Mouse (Mus musculus) midbrain, embryonic 14.5 days (tissue): ENCODE data around the gene Tuba1a. TPM values are rescaled to one million over a fixed set of nuclear protein-coding genes. Genes with fewer than 3 reads are reported as not detected.

Source experiments
- ATAC-seq: fragments of 200-750 bp; cut with Nextera tagmentation; 2 replicates; pipeline ENCODE4 v1.8.0; 2017; ENCODE audit warnings: moderate number of reproducible peaks, moderate library complexity; ENCODE audit not compliant: low FRiP score, low TSS enrichment
- DNase-seq: peaks from one replicate; pipeline ENCODE4 v3.0.0-alpha.2; 2015
- H3K27ac ChIP-seq: fragments of 300-500 bp; sonication (generic); replicated peaks from 2 replicates; pipeline ENCODE4 v1.5.1; 2014; ENCODE audit warnings: mild to moderate bottlenecking, low read depth, low read length, moderate library complexity
- H3K27me3 ChIP-seq: fragments of 300-500 bp; sonication (generic); 2 replicates; pipeline ENCODE4 v1.6.1; 2014; ENCODE audit warnings: low read length, control low read depth, mixed read lengths; ENCODE audit not compliant: control insufficient read depth, insufficient read depth
- H3K36me3 ChIP-seq: fragments of 300-500 bp; sonication (generic); 2 replicates; pipeline ENCODE4 v1.6.1; 2014; ENCODE audit warnings: low read length, control low read depth; ENCODE audit not compliant: control insufficient read depth, insufficient read depth
- H3K4me1 ChIP-seq: fragments of 300-500 bp; sonication (generic); 2 replicates; pipeline ENCODE4 v1.6.1; 2014; ENCODE audit warnings: mild to moderate bottlenecking, antibody characterized with exemption, low read length, control low read depth; ENCODE audit not compliant: control insufficient read depth, insufficient read depth
- H3K4me2 ChIP-seq: fragments of 300-500 bp; sonication (generic); 2 replicates; pipeline ENCODE4 v1.6.1; 2014; ENCODE audit warnings: mild to moderate bottlenecking, low read length, moderate library complexity
- H3K4me3 ChIP-seq: fragments of 300-500 bp; sonication (generic); replicated peaks from 2 replicates; pipeline ENCODE4 v1.5.1; 2014; ENCODE audit warnings: low read depth, low read length
- H3K9ac ChIP-seq: fragments of 300-500 bp; sonication (generic); replicated peaks from 2 replicates; pipeline ENCODE4 v1.6.1; 2014; ENCODE audit warnings: mild to moderate bottlenecking, low read length, moderate library complexity
- H3K9me3 ChIP-seq: fragments of 300-500 bp; sonication (generic); 2 replicates; pipeline ENCODE4 v1.6.1; 2016; ENCODE audit warnings: low read length, control low read depth, mixed read lengths; ENCODE audit not compliant: control insufficient read depth
- WGBS: fragments of 180-500 bp; shearing (Covaris S2); extraction: QIAGEN DNeasy Blood & Tissue Kit; methylation state at CpG from one replicate; pipeline ENCODE4 v1.1.7; 2014; 5-methylcytosine and 5-hydroxymethylcytosine counted together
- polyA plus RNA-seq: library from polyadenylated mRNA; unstranded; fragments of >200 nt; fragmentation: Nextera tagmentation; extraction: Ambion mirVana; gene quantifications from 2 replicates; pipeline ENCODE4 v1.2.1, GENCODE M21; 2014

The Tuba1a gene
- polyA plus RNA-seq, 1 experiment from 2014 or later = 17,220 TPM

DNA sequence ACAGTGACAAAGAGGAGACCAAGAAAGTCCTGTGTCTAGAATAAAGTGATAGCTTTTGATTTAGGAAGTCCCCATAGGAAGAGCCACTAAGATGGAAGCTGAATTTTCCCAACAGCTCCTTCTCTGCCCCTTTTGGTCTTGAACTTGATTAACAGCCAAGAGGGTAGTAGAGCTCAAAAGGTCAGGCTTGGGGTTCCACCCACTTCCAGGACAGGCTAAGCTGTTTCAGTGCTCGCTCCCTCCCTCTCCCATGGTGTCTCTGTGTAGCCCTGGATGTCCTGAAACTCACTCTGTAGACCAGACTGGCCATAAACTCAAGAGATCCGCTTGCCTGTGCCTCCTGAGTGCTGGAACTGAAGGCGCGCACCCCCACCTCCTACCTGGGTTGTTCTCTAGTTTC, 37.5 kb downstream of the Tuba1a start:
- no peak for DNase-seq
- Histone ChIP-seq H3K4me1 (peaks cover 20% of the 10 kb centered on the region), H3K4me2 (peak overlapping the region; percentile 78), H3K4me3 (peak overlapping the region; percentile 91), H3K27me3 (no peaks in the 10 kb centered on the region), H3K27ac (no peak overlapping the region), H3K36me3 (peaks cover 30% of the 10 kb centered on the region), H3K9me3 (no peaks in the 10 kb centered on the region), H3K9ac (peak overlapping the region; percentile 84; the same call in 1 of the 2 replicates)
- no peak for ATAC-seq
- whole genome bisulfite sequencing = 91% methylated on average over 4 of the region's 4 CpGs

GRCm38 (mm10) chr15:98914903-98915302, 38.6 kb downstream of the Tuba1a start:
- H3K27ac ChIP-seq = no peak overlapping the region
- ATAC-seq (no peak), DNase-seq (no peak)
- H3K4me3 ChIP-seq = no peak overlapping the region
- H3K9me3 ChIP-seq = no peaks in the 10 kb centered on the region
- H3K4me2 ChIP-seq = no peak overlapping the region
- H3K27me3 ChIP-seq = no peaks in the 10 kb centered on the region
- H3K4me1 ChIP-seq = peaks cover 20% of the 10 kb centered on the region
- no peak overlapping the region for H3K9ac ChIP-seq
- 94% methylated on average over 6 of the region's 6 CpGs for WGBS
- peaks cover 40% of the 10 kb centered on the region for H3K36me3 ChIP-seq

DNA sequence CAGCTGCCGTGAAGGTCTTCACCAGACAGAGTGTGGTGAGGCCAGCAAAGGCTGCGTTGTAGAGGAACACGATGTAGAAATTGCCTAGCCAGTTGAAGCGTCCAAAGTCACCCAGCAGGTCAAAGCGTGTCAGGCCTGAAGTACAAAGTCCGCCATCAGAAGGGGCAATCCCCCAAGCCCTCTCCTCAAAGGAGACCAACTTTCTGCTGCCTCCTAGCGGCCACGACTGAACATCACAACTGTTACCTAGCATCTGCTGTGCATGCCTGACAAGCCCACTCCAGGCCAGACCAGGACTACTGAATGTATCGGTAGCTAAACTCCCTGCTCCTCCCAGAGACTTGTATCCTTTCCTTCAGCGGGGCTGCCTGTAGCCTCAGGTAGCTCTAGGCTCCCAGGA, 48.8 kb downstream of the Tuba1a start:
- H3K4me2 ChIP-seq = no peak overlapping the region
- H3K4me1 ChIP-seq = no peaks in the 10 kb centered on the region
- peaks cover 69% of the 10 kb centered on the region for H3K36me3 ChIP-seq
- no peak overlapping the region for H3K9ac ChIP-seq
- DNase-seq = peak; percentile 79
- no peaks in the 10 kb centered on the region for H3K27me3 ChIP-seq
- no peaks in the 10 kb centered on the region for H3K9me3 ChIP-seq
- ATAC-seq = no peak
- H3K4me3 ChIP-seq = no peak overlapping the region
- no peak overlapping the region for H3K27ac ChIP-seq
- WGBS = 29% methylated on average over 10 of the region's 10 CpGs

- Histone ChIP-seq H3K4me3 (no peak overlapping the region), H3K36me3 (peaks cover 48% of the 10 kb centered on the region), H3K27me3 (peaks cover 19% of the 10 kb centered on the region), H3K4me1 (peaks cover 5% of the 10 kb centered on the region; the same call in 1 of the 2 replicates), H3K4me2 (no peak overlapping the region), H3K9me3 (no peaks in the 10 kb centered on the region), H3K27ac (no peak overlapping the region), H3K9ac (no peak overlapping the region)
- 88% methylated on average over 2 of the region's 2 CpGs for WGBS
- no peak for DNase-seq
- no peak for ATAC-seq
Observed at GRCm38 (mm10) chr15:98902600-98902999, 50.9 kb downstream of the Tuba1a start.

GRCm38 (mm10) chr15:98901530-98901929, 52.0 kb downstream of the Tuba1a start:
- H3K9ac ChIP-seq = no peak overlapping the region
- H3K9me3 ChIP-seq = no peaks in the 10 kb centered on the region
- no peak overlapping the region for H3K4me3 ChIP-seq
- no peak for DNase-seq
- WGBS = 73% methylated on average over 1 of the region's 1 CpGs
- H3K27ac ChIP-seq = no peak overlapping the region
- peaks cover 5% of the 10 kb centered on the region; the same call in 1 of the 2 replicates for H3K4me1 ChIP-seq
- H3K27me3 ChIP-seq = peaks cover 30% of the 10 kb centered on the region
- H3K4me2 ChIP-seq = no peak overlapping the region
- H3K36me3 ChIP-seq = peaks cover 38% of the 10 kb centered on the region
- ATAC-seq = no peak

Other genes with a start within 250 kb of the Tuba1a start
- gene Ccdc65, start 245.5 kb downstream of the Tuba1a start, polyA plus RNA-seq = 5.7 and 6.3 TPM in 2 replicates
- 1.7 and 3.8 TPM in 2 replicates for gene Fkbp11, start 225.5 kb downstream of the Tuba1a start, polyA plus RNA-seq
- 57.5 and 63.3 TPM in 2 replicates for gene Arf3, start 190.5 kb downstream of the Tuba1a start, polyA plus RNA-seq
- not detected in 2 replicates for gene Wnt10b, start 175.6 kb downstream of the Tuba1a start, polyA plus RNA-seq
- gene Wnt1, start 163.8 kb downstream of the Tuba1a start, polyA plus RNA-seq = 1.3 and 4.1 TPM in 2 replicates
- 0.57 and 0.66 TPM in 2 replicates for gene Ddn, start 144.2 kb downstream of the Tuba1a start, polyA plus RNA-seq
- 56.5 and 72.8 TPM in 2 replicates for gene Prkag1, start 122.2 kb downstream of the Tuba1a start, polyA plus RNA-seq
- 13.6 and 16.0 TPM in 2 replicates for gene Kmt2d, start 82.5 kb downstream of the Tuba1a start, polyA plus RNA-seq
- gene Rhebl1, start 59.2 kb downstream of the Tuba1a start, polyA plus RNA-seq = 23.7 and 31.9 TPM in 2 replicates
- gene Dhh, start 55.2 kb downstream of the Tuba1a start, polyA plus RNA-seq = 0.36 and 0.57 TPM in 2 replicates
- 11.2 and 19.4 TPM in 2 replicates for gene Lmbr1l, start 35.5 kb downstream of the Tuba1a start, polyA plus RNA-seq
- gene Tuba1b, start 19.1 kb downstream of the Tuba1a start, polyA plus RNA-seq = 1,095 and 1,120 TPM in 2 replicates
- gene Gm49450, start 152 bp downstream of the Tuba1a start, polyA plus RNA-seq = not detected in 2 replicates
- gene Tuba1c, start 76.2 kb upstream of the Tuba1a start, polyA plus RNA-seq = 13.5 and 24.8 TPM in 2 replicates
- 11.7 and 15.5 TPM in 2 replicates for gene Prph, start 101.5 kb upstream of the Tuba1a start, polyA plus RNA-seq
- 3.9 and 4.9 TPM in 2 replicates for gene Troap, start 120.9 kb upstream of the Tuba1a start, polyA plus RNA-seq
- gene C1ql4, start 134.1 kb upstream of the Tuba1a start, polyA plus RNA-seq = 13.2 and 13.7 TPM in 2 replicates
- 0.71 and 1.6 TPM in 2 replicates for gene Dnajc22, start 139.5 kb upstream of the Tuba1a start, polyA plus RNA-seq
- gene Spats2, start 172.2 kb upstream of the Tuba1a start, polyA plus RNA-seq = 36.2 and 41.6 TPM in 2 replicates